Mouse (Mus musculus) adrenal gland, postnatal 10 days (tissue): Measurements from ENCODE around the gene Xirp2. TPM values are rescaled to one million over a fixed set of nuclear protein-coding genes. Genes with fewer than 3 reads are reported as not detected.
"Not testable (repeated sequence)": the region's sequence is repeated elsewhere in the genome, so short reads cannot be mapped to it uniquely, and the experiment has no call there.

Experiments used
- DNase-seq: peaks from one replicate; pipeline ENCODE4 v3.0.0; 2021; ENCODE audit warnings: mixed read lengths
- long read RNA-seq, 2 experiments: library from polyadenylated mRNA; stranded (forward); transcript quantifications; one replicate each; pipeline ENCODE4 v2.0.0; 2021
- total RNA-seq, 2 experiments: library from RNA; stranded (reverse); gene quantifications; 2 replicates each; pipeline ENCODE4 v1.2.3; 2021

Xirp2 gene
- total RNA-seq = 10 to 100 TPM in 1 of 2 experiments, 1 to 10 TPM in 1; 7.0 to 25.4 TPM
- long read RNA-seq, experiment 1, partial matches to known transcripts = 0 of 1 reads
- long read RNA-seq, experiment 1, other reads (novel, unspliced or antisense) = 1 of 1 reads
- long read RNA-seq, experiment 2 = 0 reads

DNA sequence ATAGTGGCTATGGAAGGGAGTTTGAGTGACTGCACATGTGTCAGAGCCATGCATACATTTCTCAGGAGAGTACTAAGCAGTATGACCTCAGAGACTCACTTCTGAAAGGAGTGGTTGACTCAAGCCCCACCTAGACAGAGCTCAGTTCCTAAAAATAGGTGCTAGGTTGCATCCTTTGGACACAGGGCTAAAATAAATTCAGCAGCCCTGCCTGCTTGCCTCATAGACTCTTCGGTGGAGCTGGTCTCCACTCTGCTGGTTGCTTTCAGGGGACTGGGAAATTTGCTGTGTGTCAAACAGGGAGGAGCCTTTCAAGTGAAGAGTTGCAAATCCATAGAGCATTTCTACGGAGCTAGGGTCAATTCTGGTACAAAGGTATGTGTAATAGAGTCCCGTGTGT is at the start of gene Xirp2:
TSS of gene Xirp2 (plus strand) at position 223 of the 400 bp plus-strand sequence.
- DNase-seq = no peak

DNA sequence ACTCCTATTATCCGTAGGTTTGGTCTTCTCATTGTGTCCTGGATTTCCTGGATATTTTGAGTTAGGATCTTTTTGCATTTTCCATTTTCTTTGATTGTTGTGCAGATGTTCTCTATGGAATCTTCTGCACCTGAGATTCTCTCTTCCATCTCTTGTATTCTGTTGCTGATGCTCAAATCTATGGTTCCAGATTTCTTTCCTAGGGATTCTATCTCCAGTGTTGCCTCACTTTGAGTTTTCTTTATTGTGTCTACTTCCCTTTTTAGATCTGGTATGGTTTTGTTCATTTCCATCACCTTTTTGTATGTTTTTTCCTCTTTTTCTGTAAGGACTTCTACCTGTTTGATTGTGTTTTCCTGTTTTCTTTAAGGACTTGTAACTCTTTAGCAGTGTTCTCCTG is 32.4 kb upstream of the Xirp2 start, which contains the start of gene Gm21830:
TSS of gene Gm21830 (plus strand) at position 301 of the 400 bp plus-strand sequence.
- DNase-seq = not testable (repeated sequence)

DNA sequence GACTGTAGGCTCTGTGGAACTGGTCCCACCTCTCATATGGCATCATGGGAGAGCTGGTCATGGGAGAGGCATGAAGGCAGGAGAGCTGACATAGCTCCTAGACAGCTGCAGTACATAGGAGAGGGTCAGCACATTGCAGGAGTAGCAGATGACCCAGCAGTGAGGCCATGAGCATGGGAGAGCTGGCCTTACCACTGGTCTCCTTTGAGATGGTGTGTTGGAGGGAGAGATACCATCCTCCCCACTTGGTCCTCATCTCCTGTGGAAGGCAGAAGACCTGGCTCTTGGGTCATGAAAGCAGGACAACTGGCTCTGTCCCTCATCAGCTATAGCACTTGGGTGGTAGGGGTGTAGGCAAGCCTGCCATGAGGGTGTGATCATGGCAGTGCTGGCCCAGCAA is 24.9 kb upstream of the Xirp2 start:
- no peak for DNase-seq

DNA sequence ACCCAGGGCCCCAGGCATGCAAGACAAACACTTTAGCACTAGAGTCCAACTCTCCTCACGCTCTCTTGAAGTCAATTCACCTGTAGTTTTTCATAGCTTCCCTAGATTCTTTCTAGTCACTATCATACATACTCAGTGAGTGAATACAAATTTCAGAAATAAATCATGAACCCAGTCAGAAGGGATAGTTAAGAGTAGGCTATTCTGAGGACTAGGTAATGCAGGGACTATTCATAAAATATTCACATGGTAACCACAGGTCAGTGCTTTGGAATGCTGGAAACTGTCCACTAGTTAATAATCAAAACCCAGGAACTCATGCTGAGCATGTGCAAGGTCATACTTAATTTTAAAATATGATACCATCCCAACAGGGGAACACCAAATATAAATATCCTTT is 23.0 kb upstream of the Xirp2 start:
- no peak for DNase-seq

DNA sequence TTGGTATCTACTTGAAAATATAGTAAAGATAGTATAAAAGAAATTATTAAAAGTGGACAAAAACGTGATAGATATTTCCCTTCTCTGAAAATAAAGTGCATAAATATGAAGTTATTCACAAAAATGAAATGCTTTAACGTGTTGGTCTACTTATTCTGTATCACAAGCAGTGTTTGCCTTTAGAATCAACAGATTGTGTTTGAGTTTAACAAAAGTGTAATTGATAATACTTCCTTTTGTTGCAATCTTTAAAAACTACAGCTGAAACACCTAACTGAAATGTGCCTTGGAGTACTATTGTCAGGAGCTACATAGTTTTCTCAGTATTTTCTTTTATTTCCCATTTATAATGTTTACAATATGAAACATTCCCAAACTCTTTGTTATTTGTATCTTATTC is 12.7 kb upstream of the Xirp2 start, which contains the start of gene Gm26727:
TSS of gene Gm26727 (minus strand) at position 101 of the 400 bp plus-strand sequence.
- DNase-seq = no peak

DNA sequence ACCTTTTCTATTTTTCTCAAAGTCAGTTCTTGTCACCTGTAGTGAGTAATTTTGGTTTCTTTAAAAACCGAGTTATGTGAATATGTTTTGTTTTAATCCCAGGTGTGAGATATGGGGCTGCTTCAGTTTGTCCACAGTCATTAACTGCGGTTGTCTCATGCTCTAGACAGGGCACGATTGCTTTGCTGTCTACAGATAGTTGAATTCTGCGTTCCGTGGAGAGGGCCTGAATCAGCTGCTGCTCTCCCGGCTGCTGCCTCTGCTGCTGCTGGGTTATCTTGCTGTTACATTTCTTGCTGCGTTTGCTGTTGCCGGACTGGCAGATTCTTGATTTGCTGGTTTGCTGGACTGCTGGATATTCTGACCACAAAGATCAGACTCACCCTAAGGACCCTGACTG is 7.5 kb upstream of the Xirp2 start:
- no peak for DNase-seq

DNA sequence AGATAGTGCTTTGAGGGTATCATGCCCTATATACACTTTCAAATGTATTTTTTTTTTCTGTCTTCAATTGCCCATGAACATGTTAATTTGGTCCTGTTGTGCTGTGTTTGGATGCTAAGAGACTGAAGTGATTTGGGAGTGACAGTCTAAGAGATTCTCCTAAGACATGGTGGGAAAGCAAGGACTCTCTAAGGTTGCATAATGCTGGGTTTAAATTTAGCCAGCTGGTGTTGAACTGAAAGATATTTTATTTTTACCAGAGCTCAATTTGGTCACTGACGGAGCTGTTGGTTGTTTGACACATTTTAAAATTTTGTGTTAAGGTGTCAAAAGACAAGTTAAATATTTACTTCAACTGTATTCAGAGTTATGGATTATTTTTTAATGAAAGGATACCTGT is 970 bp downstream of the Xirp2 start:
- DNase-seq = no peak

DNA sequence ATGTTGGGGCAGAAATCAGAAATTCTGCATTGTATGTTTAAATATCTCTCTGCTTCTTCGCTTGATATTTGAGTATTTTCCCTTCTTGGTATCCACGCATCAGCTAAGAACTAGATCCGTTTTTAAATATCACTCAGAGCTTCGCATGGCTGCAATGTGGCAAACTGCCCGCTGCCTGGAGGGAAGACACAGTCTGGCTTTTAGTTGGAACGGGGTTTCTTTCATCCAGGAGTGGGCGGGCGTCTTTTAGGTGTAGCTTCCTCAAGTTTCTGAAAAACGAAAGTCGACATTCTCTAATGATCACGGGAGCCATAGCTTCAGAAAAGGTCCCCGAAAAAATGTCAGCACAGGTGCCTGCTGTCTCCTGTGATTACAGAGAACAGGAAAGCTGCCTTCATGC is 1.4 kb downstream of the Xirp2 start:
- peak; percentile 3 for DNase-seq

DNA sequence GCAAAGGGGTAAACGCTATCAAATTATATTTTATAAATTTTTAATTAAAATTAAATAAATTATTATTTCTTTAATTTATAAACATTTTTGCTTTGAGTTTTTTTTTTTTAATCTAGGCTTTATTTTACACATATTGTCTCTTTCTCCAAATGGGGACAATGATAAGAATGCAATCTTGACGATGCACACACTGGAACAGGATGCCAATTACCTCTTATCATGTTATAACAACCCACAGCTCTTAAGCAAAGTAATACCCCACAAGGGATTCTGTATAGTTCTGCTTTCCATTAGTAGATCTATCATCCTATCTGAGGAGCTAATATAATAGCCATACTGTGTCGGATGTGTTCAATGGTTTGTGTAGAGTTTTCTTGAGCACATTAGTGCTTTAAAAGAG is 15.1 kb downstream of the Xirp2 start:
- no peak for DNase-seq

DNA sequence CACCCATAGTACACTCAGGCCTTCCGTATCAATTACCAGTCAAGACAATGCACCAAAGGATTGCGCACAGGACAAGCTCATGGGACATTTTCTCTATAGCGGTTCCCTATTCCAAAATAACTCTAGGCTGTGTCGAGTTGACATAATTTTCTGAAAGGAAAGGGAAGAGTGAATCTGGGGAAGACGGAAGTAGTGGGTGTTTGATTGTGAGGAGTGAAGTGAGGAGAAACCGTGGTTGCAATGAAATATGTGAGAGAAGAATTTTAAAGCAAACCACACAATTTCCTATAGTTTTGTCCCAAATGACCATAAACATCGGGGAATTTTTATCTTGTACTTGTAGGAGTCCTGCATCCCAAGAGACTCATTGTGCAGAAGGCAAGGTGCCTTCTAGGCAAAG is 21.2 kb downstream of the Xirp2 start:
- DNase-seq = no peak

DNA sequence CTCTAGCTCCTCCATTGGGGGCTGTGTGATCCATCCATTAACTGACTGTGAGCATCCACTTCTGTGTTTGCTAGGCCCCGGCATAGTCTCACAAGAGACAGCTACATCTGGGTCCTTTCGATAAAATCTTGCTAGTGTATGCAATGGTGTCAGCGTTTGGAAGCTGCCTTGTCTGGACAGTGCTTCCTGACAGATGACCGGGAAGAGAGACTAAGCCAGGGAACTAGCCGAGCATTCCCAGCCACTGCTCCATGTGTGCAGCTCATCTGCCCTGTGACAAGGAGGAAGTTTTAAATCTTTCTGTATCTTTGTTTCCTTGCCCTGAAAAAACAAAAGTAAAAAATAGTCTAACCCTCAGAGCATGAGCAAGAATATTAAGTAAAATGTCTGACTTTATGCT is 24.2 kb downstream of the Xirp2 start:
- not testable (repeated sequence) for DNase-seq

DNA sequence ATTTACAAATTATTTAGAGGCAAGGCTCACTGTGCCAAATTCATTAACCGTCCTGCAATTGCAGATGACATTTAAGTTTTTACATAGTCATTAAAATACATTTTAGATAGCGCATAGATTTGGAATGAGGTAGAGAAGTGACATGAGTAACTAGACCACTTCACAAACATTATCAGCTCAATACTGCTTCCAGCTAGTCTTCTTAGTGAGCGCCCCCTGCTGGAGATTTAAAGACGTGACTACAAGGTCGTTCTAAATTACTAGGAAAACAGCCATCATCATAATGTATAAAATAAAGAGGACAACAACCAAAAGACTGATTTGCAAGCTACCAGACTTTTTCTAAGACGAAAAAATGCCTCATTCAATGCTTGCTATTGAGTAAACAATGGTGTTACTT is 32.0 kb downstream of the Xirp2 start:
- DNase-seq = peak; percentile 73

DNA sequence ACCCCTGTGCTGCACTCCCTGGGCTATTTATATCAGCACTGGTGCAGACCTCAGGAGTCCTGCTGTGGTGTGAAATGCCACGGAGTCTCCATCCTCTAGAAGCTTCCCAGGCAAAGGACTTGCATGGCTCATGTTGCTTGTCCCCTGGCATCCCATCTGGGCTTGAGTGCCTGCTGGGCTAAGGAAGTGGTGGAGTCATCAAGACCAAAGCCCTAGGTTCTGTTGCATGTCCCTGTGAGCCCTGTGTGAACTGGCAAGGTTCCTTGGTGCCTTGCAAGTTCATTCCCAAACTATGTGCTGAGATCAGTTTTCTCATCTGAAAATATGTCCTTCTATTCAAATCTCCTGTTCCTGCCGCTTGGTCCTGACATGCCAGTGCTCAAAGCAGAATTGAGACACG is 35.2 kb downstream of the Xirp2 start:
- DNase-seq = no peak

DNA sequence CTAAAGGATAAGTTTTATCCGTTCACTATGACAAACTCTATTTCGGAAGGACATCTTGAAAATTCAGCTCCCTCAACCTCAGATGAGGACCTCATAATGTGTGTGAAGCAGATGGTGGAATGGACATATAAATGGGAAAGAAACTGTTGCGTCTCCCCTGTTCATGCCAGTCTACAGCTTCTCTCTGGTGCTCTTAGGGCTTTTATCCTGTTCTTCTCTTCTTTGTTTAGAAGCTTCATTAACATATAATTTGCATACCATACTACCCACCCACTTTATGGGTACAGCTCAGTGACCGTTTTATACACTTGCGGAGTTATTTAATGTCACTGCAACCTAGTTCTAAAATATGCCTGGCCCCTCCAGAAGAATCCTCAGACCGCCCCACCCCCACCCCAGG is 40.9 kb downstream of the Xirp2 start:
- no peak for DNase-seq

DNA sequence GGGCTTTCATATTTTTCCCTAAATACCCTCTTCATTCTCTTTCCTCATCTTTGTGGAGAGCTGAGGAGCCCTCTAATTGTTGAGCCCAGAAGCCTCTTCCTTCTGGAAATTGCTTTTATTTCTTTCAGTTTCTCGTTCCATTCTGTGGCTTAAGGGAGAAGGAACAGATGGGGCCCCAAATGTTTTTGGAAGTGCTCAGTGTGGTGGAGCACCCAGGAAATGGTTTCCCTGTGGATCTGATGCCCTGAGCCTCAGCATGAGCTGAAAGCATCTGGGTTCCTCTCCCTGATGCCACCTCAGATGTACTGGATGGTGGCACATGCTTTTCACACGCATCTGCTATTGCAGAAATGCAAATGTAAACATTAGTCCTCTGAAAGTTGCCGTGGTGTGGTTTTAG is 41.4 kb downstream of the Xirp2 start:
- no peak for DNase-seq

DNA sequence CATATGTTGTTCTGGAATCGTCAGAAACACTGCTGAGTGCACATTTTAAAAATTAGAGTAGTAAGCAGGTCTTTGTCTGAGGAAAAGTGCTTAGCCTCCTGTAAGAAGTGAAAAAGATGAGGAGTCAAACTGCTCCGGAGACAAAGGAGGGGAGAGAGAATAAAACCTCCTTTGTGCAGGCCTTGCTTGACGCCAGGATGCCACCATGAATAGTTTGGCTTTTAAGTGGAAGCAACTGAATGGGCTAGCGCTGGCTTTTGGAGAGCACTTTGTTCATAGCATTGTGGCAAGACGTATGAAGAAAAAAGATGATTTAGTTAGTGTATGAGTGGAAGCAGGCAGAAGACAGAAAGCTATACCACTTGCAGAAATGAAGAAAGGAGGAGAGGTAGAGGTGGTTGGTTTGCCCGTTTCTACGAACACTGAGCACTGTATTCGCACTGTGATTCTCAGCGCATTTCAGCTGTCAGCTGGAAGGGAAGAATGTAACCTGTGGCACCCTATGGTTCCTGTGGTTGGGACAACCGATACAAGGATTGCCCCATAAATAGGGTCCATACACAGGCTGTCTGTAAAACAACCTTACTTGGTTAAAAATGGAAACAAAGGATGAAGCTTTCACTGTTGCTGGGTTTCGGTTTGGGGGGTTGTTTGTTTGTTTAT is 42.8 kb downstream of the Xirp2 start:
- no peak for DNase-seq

DNA sequence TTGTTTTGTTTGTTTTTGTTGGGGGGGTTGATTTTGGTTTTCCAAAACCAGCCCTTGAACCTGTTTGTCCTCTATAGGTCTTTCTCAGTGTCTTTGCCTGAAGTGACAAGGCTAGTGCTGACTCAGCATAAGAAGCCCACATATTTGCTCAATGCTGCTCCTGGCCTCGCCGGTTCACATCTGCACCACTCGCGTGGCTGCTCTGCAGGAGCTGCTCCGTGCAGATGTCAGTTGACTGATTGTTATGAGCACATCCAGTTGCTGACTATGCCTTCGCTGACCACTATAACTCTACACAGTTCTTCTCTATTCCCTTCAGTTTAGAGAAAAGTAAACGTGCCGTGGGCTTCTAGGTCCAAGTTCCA is 43.3 kb downstream of the Xirp2 start:
- DNase-seq = no peak

DNA sequence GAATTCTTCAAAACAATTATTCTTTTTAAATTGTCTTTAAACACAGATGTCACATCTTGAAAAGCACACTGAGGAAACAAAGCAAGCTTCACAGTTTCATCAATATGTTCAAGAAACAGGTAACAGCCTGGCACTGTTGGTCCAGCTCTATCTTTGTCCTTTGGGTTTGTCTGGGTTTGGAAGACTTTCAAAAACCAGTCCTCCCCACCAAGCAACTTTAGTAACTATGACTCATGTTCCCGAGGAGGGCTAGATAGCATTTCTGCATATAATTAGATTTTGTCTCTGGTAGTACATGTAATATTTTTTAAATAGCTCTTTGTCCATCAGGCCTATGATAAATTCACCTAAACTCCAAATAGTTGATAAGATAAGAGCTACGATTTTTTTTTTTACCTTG is 59.7 kb downstream of the Xirp2 start:
- no peak for DNase-seq

DNA sequence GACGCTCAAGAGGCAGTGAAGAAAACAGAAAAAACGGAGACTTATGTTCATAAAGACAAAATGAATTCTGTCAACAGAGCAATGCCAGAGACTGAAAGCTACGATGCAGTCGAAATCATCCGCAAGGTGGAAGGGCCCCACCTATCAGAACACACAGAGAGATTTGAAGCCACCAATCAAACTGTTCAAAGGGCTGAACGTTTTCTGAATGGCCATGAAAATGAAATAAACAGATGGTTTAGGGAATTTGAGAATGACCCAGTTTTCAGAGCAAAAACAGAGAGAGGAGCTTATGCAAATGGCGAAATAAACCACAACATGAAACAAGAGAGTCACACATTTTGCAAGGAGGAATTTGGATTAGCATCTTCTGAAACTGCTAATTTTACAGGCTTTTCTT is 70.6 kb downstream of the Xirp2 start:
- DNase-seq = no peak

DNA sequence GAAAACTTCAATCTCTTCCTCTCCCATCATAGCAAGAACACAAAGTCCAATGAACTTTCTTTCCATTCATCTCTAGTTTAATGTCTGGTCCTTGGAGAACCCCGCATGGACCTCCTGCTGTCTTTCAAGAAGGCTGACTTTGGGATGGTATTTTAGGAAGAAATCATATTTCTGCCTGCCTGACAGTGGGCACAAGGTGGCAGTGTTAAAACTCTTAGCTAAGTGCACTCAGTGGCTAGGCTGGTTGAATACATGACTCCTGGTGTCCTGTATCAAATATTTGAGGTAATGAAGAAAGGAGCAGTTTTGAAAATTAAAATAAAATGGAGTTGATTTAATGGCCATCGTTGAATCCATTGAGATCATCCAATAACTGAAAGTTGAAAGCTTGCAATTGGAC is 89.5 kb downstream of the Xirp2 start:
- no peak for DNase-seq

DNA sequence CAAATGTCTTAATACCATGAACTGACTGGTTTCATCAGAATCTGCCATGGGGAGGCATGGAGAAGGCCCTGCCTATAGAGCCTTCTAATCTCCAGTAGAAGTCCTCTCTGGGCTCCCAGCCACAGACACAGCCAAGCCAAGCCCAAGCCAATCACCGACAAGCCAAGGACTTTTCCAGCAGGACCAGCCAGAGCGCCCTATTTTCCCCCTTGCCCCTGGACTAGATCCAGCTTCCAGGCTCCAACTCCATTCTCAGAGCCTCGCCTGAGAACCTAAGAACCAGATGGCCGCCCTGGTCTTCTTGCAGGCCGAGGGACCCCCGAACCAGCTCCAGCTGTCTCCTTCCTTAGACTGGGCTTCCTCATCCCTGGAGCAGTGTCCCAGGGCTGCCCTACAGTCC is 93.6 kb downstream of the Xirp2 start:
- DNase-seq = peak; percentile 9

DNA sequence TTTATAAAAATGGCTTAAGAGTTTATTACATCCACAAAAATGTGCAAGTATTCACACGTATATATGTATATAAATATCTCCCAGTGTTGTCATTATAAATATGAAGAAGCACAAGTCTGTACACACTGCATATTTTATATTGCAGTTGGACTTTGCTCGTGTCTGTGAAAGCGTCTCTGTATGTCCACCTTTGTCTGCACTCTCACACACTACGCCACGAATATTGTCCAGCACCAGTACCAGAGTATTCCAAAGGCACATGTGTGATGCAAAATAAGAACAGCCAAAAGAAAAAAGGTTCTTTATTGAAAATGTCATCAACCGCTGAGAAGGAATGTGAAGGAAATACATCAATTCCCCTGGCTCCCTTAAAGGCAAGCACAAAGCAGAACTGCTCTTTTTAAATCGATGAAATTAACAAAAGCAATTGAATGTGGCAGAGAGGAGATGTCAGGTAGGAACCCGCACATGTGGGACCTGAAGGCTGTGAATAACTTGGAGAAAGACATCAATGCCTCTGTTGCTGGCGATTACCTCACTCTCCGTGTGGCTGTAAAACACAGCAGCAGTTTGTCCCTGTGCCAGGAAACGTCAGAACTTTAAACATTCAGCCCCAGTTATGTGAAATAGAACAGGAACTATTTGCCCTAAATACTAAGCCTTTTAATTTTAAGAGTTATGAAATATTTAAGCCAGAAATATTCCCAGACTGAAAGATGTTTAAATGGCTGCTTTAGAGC is 96.3 kb downstream of the Xirp2 start:
- DNase-seq = no peak

DNA sequence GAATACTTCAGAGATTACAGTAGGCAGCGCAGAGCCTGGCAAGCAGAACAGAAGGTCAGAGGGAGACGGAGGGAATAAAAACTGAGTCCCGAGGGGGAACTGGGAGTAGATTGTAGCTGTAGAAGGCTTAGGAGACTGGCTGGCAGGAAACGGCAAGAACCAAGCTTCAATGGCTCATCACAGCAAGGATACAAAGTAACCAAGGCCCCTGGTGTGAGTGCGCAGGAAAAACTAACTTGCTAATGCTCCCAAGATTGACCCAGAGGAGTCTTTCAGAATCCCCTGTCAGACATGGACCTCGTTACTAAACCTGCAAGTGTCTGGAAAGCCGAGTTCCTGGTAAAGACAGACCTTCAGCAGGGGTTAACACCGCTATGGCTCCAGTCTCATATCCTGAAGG is 98.6 kb downstream of the Xirp2 start:
- DNase-seq = no peak
